Comparison of ENCODE assay signal across 40 mouse cellular contexts in genomic region chr2:86080478-86080877, GRCm38 (mm10). TPM values are rescaled to one million over a fixed set of nuclear protein-coding genes. Genes with fewer than 3 reads are reported as not detected.
"Had no signal": no experiment of that assay in that cellular context is flagged by ENCODE, and none has a peak within 500 bp of the region (broad histone marks: within the 10 kb centered on the region; RNA-seq: fewer than 3 reads in every experiment).

No protein-coding gene starts in this region.

RNA-seq across cellular contexts. Expression of gene Olfr1036, which starts 6.7 kb away (rescaled TPM):
- total RNA-seq: left cerebral cortex, adult 2 months; left cerebral cortex, adult 8-10 months; left cerebral cortex, postnatal 10 days; left cerebral cortex, postnatal 14 days; left cerebral cortex, postnatal 25 days; left cerebral cortex, postnatal 36 days; left cerebral cortex, postnatal 4 days; liver, adult 2 months; megakaryocyte, adult 5-6 weeks; midbrain, postnatal 0 days; monocyte, adult 5-6 weeks had no signal
- polyA plus RNA-seq: limb, embryonic 10.5 days; limb, embryonic 11.5 days; limb, embryonic 12.5 days; limb, embryonic 13.5 days; limb, embryonic 14.5 days; limb, embryonic 15.5 days; liver, adult 2 months; liver, embryonic 11.5 days; liver, embryonic 12.5 days; liver, embryonic 13.5 days; liver, embryonic 14.5 days; liver, embryonic 15.5 days; liver, embryonic 16.5 days; liver, postnatal 0 days; lung, adult 2 months; lung, embryonic 14.5 days; lung, embryonic 15.5 days; lung, embryonic 16.5 days; lung, postnatal 0 days; macrophage; midbrain, embryonic 10.5 days; midbrain, embryonic 11.5 days; midbrain, embryonic 12.5 days; midbrain, embryonic 13.5 days; midbrain, embryonic 14.5 days; midbrain, embryonic 15.5 days; midbrain, embryonic 16.5 days; midbrain, postnatal 0 days; myocyte; neural tube, embryonic 11.5 days; neural tube, embryonic 12.5 days had no signal

RNA-seq across cellular contexts. Expression of gene Olfr1037, which starts 6.7 kb away (rescaled TPM):
- total RNA-seq: left cerebral cortex, adult 2 months; left cerebral cortex, adult 8-10 months; left cerebral cortex, postnatal 10 days; left cerebral cortex, postnatal 14 days; left cerebral cortex, postnatal 25 days; left cerebral cortex, postnatal 36 days; left cerebral cortex, postnatal 4 days; liver, adult 2 months; megakaryocyte, adult 5-6 weeks; midbrain, postnatal 0 days; monocyte, adult 5-6 weeks had no signal
- polyA plus RNA-seq: limb, embryonic 10.5 days; limb, embryonic 11.5 days; limb, embryonic 12.5 days; limb, embryonic 13.5 days; limb, embryonic 14.5 days; limb, embryonic 15.5 days; liver, adult 2 months; liver, embryonic 11.5 days; liver, embryonic 12.5 days; liver, embryonic 13.5 days; liver, embryonic 14.5 days; liver, embryonic 15.5 days; liver, embryonic 16.5 days; liver, postnatal 0 days; lung, adult 2 months; lung, embryonic 14.5 days; lung, embryonic 15.5 days; lung, embryonic 16.5 days; lung, postnatal 0 days; macrophage; midbrain, embryonic 10.5 days; midbrain, embryonic 11.5 days; midbrain, embryonic 12.5 days; midbrain, embryonic 13.5 days; midbrain, embryonic 14.5 days; midbrain, embryonic 15.5 days; midbrain, embryonic 16.5 days; midbrain, postnatal 0 days; myocyte; neural tube, embryonic 11.5 days; neural tube, embryonic 12.5 days had no signal

RNA-seq across cellular contexts. Expression of gene Olfr1034, which starts 34.8 kb away (rescaled TPM):
- total RNA-seq: left cerebral cortex, adult 2 months; left cerebral cortex, adult 8-10 months; left cerebral cortex, postnatal 10 days; left cerebral cortex, postnatal 14 days; left cerebral cortex, postnatal 25 days; left cerebral cortex, postnatal 36 days; left cerebral cortex, postnatal 4 days; megakaryocyte, adult 5-6 weeks; midbrain, postnatal 0 days; monocyte, adult 5-6 weeks had no signal
- polyA plus RNA-seq: limb, embryonic 10.5 days; limb, embryonic 11.5 days; limb, embryonic 12.5 days; limb, embryonic 13.5 days; liver, embryonic 11.5 days; liver, embryonic 12.5 days; liver, embryonic 13.5 days; lung, embryonic 14.5 days; lung, embryonic 15.5 days; lung, embryonic 16.5 days; macrophage; midbrain, embryonic 10.5 days; midbrain, embryonic 11.5 days; midbrain, embryonic 13.5 days; midbrain, embryonic 14.5 days; midbrain, embryonic 15.5 days; midbrain, embryonic 16.5 days; midbrain, postnatal 0 days; myocyte; neural tube, embryonic 11.5 days; neural tube, embryonic 12.5 days had no signal

RNA-seq across cellular contexts. Expression of gene Olfr1039, which starts 55.2 kb away (rescaled TPM):
- total RNA-seq: left cerebral cortex, adult 2 months; left cerebral cortex, adult 8-10 months; left cerebral cortex, postnatal 10 days; left cerebral cortex, postnatal 14 days; left cerebral cortex, postnatal 25 days; left cerebral cortex, postnatal 36 days; left cerebral cortex, postnatal 4 days; liver, adult 2 months; megakaryocyte, adult 5-6 weeks; midbrain, postnatal 0 days; monocyte, adult 5-6 weeks had no signal
- polyA plus RNA-seq: limb, embryonic 10.5 days; limb, embryonic 11.5 days; limb, embryonic 12.5 days; limb, embryonic 13.5 days; limb, embryonic 14.5 days; limb, embryonic 15.5 days; liver, adult 2 months; liver, embryonic 11.5 days; liver, embryonic 12.5 days; liver, embryonic 13.5 days; liver, embryonic 14.5 days; liver, embryonic 15.5 days; liver, embryonic 16.5 days; liver, postnatal 0 days; lung, adult 2 months; lung, embryonic 14.5 days; lung, embryonic 15.5 days; lung, embryonic 16.5 days; lung, postnatal 0 days; macrophage; midbrain, embryonic 10.5 days; midbrain, embryonic 11.5 days; midbrain, embryonic 12.5 days; midbrain, embryonic 13.5 days; midbrain, embryonic 14.5 days; midbrain, embryonic 15.5 days; midbrain, embryonic 16.5 days; midbrain, postnatal 0 days; myocyte; neural tube, embryonic 11.5 days; neural tube, embryonic 12.5 days had no signal
